Mouse (Mus musculus) MEL-GATA-1-ER (cell line): ENCODE measurements around the gene Pde3b.
A peak's percentile ranks its signal among the peaks of the same experiment; 100 is the strongest.
"Not testable (repeated sequence)": the region's sequence is repeated elsewhere in the genome, so short reads cannot be mapped to it uniquely, and the experiment has no call there.

Experiments
- DNase-seq: peaks from one replicate; pipeline ENCODE4 v3.0.0-alpha.2; 2012; ENCODE audit warnings: low read depth; ENCODE audit errors: extremely low read depth

Pde3b gene

GRCm38 (mm10) chr7:114478901-114479300 lies 63.8 kb downstream of the Pde3b start:
- no peak for DNase-seq

- peak; percentile 86 for DNase-seq
Observed at GRCm38 (mm10) chr7:114479779-114480178, 64.7 kb downstream of the Pde3b start.

- DNase-seq = peak; percentile 36
Observed at GRCm38 (mm10) chr7:114480196-114480989, 65.3 kb downstream of the Pde3b start.

GRCm38 (mm10) chr7:114481008-114481407 lies 65.9 kb downstream of the Pde3b start:
- no peak for DNase-seq

- no peak for DNase-seq
Observed at GRCm38 (mm10) chr7:114481429-114481931, 66.4 kb downstream of the Pde3b start.

GRCm38 (mm10) chr7:114492540-114492939 lies 77.5 kb downstream of the Pde3b start:
- no peak for DNase-seq

- no peak for DNase-seq
Observed at GRCm38 (mm10) chr7:114494033-114494432, 79.0 kb downstream of the Pde3b start.

- no peak for DNase-seq
Observed at GRCm38 (mm10) chr7:114499293-114499692, 84.2 kb downstream of the Pde3b start.

GRCm38 (mm10) chr7:114508879-114509278 lies 93.8 kb downstream of the Pde3b start:
- DNase-seq = no peak

GRCm38 (mm10) chr7:114520122-114520521 lies 105.0 kb downstream of the Pde3b start:
- DNase-seq = no peak

GRCm38 (mm10) chr7:114526245-114526644 lies 111.2 kb downstream of the Pde3b start:
- no peak for DNase-seq

- no peak for DNase-seq
Observed at GRCm38 (mm10) chr7:114536179-114536578, 121.1 kb downstream of the Pde3b start.

GRCm38 (mm10) chr7:114562531-114563241 lies 147.6 kb downstream of the Pde3b start, which contains the start of gene Cyp2r1:
Gene Cyp2r1 (minus strand): TSS chr7:114562972.
- no peak for DNase-seq

- not testable (repeated sequence) for DNase-seq
Observed at GRCm38 (mm10) chr7:114573866-114574265, 158.8 kb downstream of the Pde3b start.

GRCm38 (mm10) chr7:114576931-114577330 lies 161.8 kb downstream of the Pde3b start:
- no peak for DNase-seq

GRCm38 (mm10) chr7:114577665-114578064 lies 162.6 kb downstream of the Pde3b start:
- DNase-seq = no peak

- DNase-seq = peak; percentile 6
Observed at GRCm38 (mm10) chr7:114580426-114580825, 165.3 kb downstream of the Pde3b start.

- DNase-seq = no peak
Observed at GRCm38 (mm10) chr7:114581200-114581599, 166.1 kb downstream of the Pde3b start.

- no peak for DNase-seq
Observed at GRCm38 (mm10) chr7:114582441-114582840, 167.4 kb downstream of the Pde3b start.
